Mouse (Mus musculus) kidney, postnatal 0 days (tissue): ENCODE measurements around the gene Tmem176b. TPM values are rescaled to one million over a fixed set of nuclear protein-coding genes. Genes with fewer than 3 reads are reported as not detected.

Source experiments
- ATAC-seq: fragments of 200-750 bp; cut with Nextera tagmentation; replicated peaks from 2 replicates; pipeline ENCODE4 v1.8.0; 2017; ENCODE audit warnings: low read depth, moderate number of reproducible peaks, moderate TSS enrichment, moderate library complexity; ENCODE audit not compliant: low FRiP score
- DNase-seq: peaks from one replicate; pipeline ENCODE4 v3.0.0-alpha.2; 2016; ENCODE audit warnings: low spot score
- H3K27ac ChIP-seq: fragments of 300-500 bp; sonication (generic); 2 replicates; pipeline ENCODE4 v1.5.1; 2014; ENCODE audit warnings: mild to moderate bottlenecking
- H3K27me3 ChIP-seq: fragments of 300-500 bp; sonication (generic); 2 replicates; pipeline ENCODE4 v1.6.1; 2014; ENCODE audit warnings: low read length, mixed read lengths; ENCODE audit not compliant: insufficient read depth
- H3K36me3 ChIP-seq: fragments of 300-500 bp; sonication (generic); 2 replicates; pipeline ENCODE4 v1.6.1; 2014; ENCODE audit warnings: low read length, mixed read lengths; ENCODE audit not compliant: insufficient read depth
- H3K4me1 ChIP-seq: fragments of 300-500 bp; sonication (generic); replicated peaks from 2 replicates; pipeline ENCODE4 v1.6.1; 2014; ENCODE audit warnings: antibody characterized with exemption, low read length, mixed read lengths; ENCODE audit not compliant: insufficient read depth
- H3K4me2 ChIP-seq: fragments of 300-500 bp; sonication (generic); 2 replicates; pipeline ENCODE4 v1.6.1; 2014; ENCODE audit warnings: mild to moderate bottlenecking, low read length, moderate library complexity, mixed read lengths
- H3K4me3 ChIP-seq: fragments of 300-500 bp; sonication (generic); replicated peaks from 2 replicates; pipeline ENCODE4 v1.5.1; 2014; ENCODE audit warnings: low read depth, low read length
- H3K9ac ChIP-seq: fragments of 300-500 bp; sonication (generic); 2 replicates; pipeline ENCODE4 v1.6.1; 2014; ENCODE audit warnings: low read depth, low read length
- H3K9me3 ChIP-seq: fragments of 300-500 bp; sonication (generic); replicated peaks from 2 replicates; pipeline ENCODE4 v1.6.1; 2016; ENCODE audit warnings: low read length, inconsistent platforms, mixed read lengths
- CTCF ChIP-seq: IDR thresholded peaks from 2 replicates; pipeline ENCODE4 v1.5.1; 2016; ENCODE audit warnings: antibody characterized with exemption, low read depth, mild to moderate bottlenecking, moderate library complexity
- WGBS: fragments of 180-500 bp; shearing (Covaris S2); extraction: QIAGEN DNeasy Blood & Tissue Kit; methylation state at CpG from one replicate; pipeline ENCODE4 v1.1.7; 2014; 5-methylcytosine and 5-hydroxymethylcytosine counted together
- polyA plus RNA-seq: library from polyadenylated mRNA; unstranded; fragments of >200 nt; fragmentation: Nextera tagmentation; extraction: Ambion mirVana; gene quantifications from 2 replicates; pipeline ENCODE4 v1.2.1, GENCODE M21; 2015

Tmem176b gene
- polyA plus RNA-seq, 1 experiment from 2014 or later: 669 TPM

DNA sequence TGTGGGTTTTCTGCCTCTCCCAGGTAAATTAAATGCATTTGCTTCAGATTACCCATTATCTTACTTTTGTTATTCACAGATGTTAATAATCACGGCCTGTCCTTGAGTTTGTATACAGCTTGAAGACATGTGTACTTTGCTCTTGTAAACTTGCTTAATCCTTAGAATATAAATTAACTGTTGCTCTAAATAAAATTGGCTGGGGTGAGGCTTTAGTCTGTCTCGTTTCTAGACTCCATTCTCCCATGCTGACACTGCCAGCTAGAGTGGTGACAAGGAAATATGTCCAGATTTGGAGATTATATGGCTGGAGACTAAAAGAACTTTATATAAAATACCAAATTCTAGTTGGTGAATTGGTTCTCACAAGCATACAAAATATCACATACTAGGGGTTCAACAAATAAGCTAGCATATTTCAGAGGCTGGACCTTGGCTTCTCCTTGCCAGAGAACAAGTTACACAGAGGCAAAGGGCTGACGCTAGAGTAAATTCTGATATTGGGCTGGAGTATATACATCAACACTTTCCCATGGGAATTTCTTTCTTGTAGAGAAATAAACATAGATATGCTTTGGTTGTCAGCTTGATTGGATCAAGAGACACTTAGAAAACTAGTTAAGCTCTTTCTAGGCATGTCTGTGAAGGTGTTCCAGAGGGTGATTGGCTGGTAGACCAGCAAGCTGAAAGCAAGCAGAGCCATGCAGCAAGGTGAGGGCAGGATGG lies 31.6 kb downstream of the Tmem176b start:
- no peaks in the 10 kb centered on the region for H3K36me3 ChIP-seq
- H3K27me3 ChIP-seq: no peaks in the 10 kb centered on the region
- no peak overlapping the region for H3K27ac ChIP-seq
- DNase-seq (no peak), ATAC-seq (no peak)
- no peak for TF ChIP-seq CTCF
- H3K4me1 ChIP-seq: no peaks in the 10 kb centered on the region
- 66% methylated on average over 3 of the region's 3 CpGs for WGBS
- H3K9me3 ChIP-seq: no peaks in the 10 kb centered on the region
- no peak overlapping the region for H3K4me3 ChIP-seq
- no peak overlapping the region for H3K9ac ChIP-seq
- no peak overlapping the region for H3K4me2 ChIP-seq

GRCm38 (mm10) chr6:48806746-48807145 lies 34.5 kb downstream of the Tmem176b start:
- no peaks in the 10 kb centered on the region for H3K27me3 ChIP-seq
- H3K27ac ChIP-seq: no peak overlapping the region
- no peak overlapping the region for H3K9ac ChIP-seq
- no peaks in the 10 kb centered on the region for H3K9me3 ChIP-seq
- H3K4me3 ChIP-seq: no peak overlapping the region
- ATAC-seq (no peak), DNase-seq (no peak)
- H3K4me1 ChIP-seq: no peaks in the 10 kb centered on the region
- TF ChIP-seq CTCF: no peak
- H3K4me2 ChIP-seq: no peak overlapping the region
- H3K36me3 ChIP-seq: no peaks in the 10 kb centered on the region
- 91% methylated on average over 3 of the region's 3 CpGs for WGBS

DNA sequence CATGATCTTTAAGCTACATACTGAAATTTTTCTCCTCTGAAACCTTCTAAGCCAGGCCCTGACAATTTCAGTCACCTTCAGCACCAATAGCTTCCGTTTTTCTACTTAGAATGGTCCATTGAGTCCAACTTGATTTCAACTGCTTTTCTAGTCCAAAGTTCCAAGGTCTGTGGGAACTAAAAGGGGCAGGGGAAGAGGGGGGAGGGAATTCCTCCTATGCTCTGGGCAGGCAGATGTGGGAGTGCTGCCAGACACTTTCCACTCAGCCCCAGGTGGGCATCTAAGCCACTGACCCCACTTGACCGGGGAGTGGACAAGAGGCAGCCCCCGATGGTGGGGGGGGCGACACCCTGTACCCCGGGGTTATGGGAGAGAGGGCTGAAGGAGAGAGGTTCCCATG lies 37.0 kb downstream of the Tmem176b start:
- H3K27ac ChIP-seq: no peak overlapping the region
- DNase-seq (no peak), ATAC-seq (no peak)
- no peak overlapping the region for H3K9ac ChIP-seq
- no peaks in the 10 kb centered on the region for H3K4me1 ChIP-seq
- no peak overlapping the region for H3K4me2 ChIP-seq
- TF ChIP-seq CTCF: no peak
- H3K9me3 ChIP-seq: no peaks in the 10 kb centered on the region
- H3K36me3 ChIP-seq: no peaks in the 10 kb centered on the region
- no peaks in the 10 kb centered on the region for H3K27me3 ChIP-seq
- no peak overlapping the region for H3K4me3 ChIP-seq
- 75% methylated on average over 5 of the region's 5 CpGs for WGBS

GRCm38 (mm10) chr6:48803406-48804051 lies 37.8 kb downstream of the Tmem176b start:
- ATAC-seq: no peak
- H3K27me3 ChIP-seq: no peaks in the 10 kb centered on the region
- no peak overlapping the region for H3K4me3 ChIP-seq
- H3K36me3 ChIP-seq: no peaks in the 10 kb centered on the region
- no peak overlapping the region for H3K9ac ChIP-seq
- no peaks in the 10 kb centered on the region for H3K9me3 ChIP-seq
- no peak for TF ChIP-seq CTCF
- H3K27ac ChIP-seq: no peak overlapping the region
- no peaks in the 10 kb centered on the region for H3K4me1 ChIP-seq
- no peak overlapping the region for H3K4me2 ChIP-seq
- DNase-seq: no peak

DNA sequence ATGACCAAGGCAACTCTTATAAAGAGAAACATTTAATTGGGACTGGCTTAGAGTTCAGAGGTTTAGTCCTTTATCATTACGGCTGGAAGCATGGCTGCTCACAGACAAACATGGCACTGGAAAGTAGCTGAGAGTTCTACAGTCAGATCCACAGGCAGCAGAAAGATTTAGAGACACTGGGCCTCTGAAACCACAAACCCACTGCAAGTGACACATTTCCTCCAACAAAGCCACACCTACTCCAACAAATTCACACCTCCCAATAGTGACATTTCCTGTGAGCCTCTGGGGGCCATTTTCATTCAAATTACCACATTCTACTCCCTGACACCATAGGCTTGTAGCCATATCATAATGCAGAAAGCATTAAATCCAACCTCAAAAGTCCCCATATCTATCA lies 39.4 kb downstream of the Tmem176b start:
- Histone ChIP-seq H3K27me3 (no peaks in the 10 kb centered on the region), H3K36me3 (no peaks in the 10 kb centered on the region), H3K27ac (no peak overlapping the region), H3K4me2 (no peak overlapping the region), H3K9me3 (no peaks in the 10 kb centered on the region), H3K4me3 (no peak overlapping the region), H3K9ac (no peak overlapping the region), H3K4me1 (no peaks in the 10 kb centered on the region)
- ATAC-seq: no peak
- no peak for DNase-seq
- WGBS: 74% methylated on average over 1 of the region's 1 CpGs
- TF ChIP-seq CTCF: no peak

DNA sequence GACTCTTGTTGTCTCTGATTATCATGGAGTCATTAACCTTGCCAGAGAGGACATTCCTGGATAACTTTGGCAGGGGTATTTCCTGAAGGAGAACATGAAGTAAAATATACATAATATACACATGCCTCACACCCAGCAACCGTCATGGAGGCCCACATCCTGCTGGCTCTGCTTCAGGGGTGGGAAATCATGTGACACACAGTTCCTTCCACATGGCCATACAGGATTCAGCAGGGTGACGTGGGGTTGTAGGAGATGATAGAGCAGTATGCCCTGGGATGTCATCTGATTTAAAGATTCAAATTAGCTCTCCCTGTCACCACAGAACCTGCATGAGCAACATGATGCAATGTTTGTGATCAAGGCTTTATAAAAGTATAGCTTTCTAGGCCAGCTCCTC lies 53.4 kb downstream of the Tmem176b start:
- H3K36me3 ChIP-seq: no peaks in the 10 kb centered on the region
- H3K27ac ChIP-seq: no peak overlapping the region
- no peaks in the 10 kb centered on the region for H3K4me1 ChIP-seq
- ATAC-seq (no peak), DNase-seq (no peak)
- 79% methylated on average over 2 of the region's 2 CpGs for WGBS
- no peak for TF ChIP-seq CTCF
- H3K9me3 ChIP-seq: no peaks in the 10 kb centered on the region
- no peak overlapping the region for H3K9ac ChIP-seq
- H3K4me2 ChIP-seq: no peak overlapping the region
- H3K4me3 ChIP-seq: no peak overlapping the region
- no peaks in the 10 kb centered on the region for H3K27me3 ChIP-seq
